Mouse (Mus musculus) splenic B cell, adult 2 months (primary cell): ENCODE results near the gene Hoxb6.

ENCODE experiments used
- DNase-seq: peaks from one replicate; pipeline ENCODE4 v3.0.0-alpha.2; 2011; ENCODE audit warnings: low read depth, low spot score
- H3K27me3 ChIP-seq: 2 replicates; pipeline ENCODE4 v1.6.1; 2012; ENCODE audit warnings: mild to moderate bottlenecking, low read length, moderate library complexity, mixed read lengths; ENCODE audit not compliant: control insufficient read depth, poor library complexity, insufficient read depth, severe bottlenecking
- H3K36me3 ChIP-seq: 2 replicates; pipeline ENCODE4 v1.6.1; 2012; ENCODE audit warnings: mild to moderate bottlenecking, low read length, moderate library complexity, mixed read lengths; ENCODE audit not compliant: control insufficient read depth, poor library complexity, insufficient read depth, severe bottlenecking

The Hoxb6 gene

GRCm38 (mm10) chr11:96310183-96310938, 18.1 kb downstream of the Hoxb6 start:
- DNase-seq = no peak
- Histone ChIP-seq H3K27me3 (0 out of 2 replicates have a peak, but pooled peaks cover 1% of the 10 kb centered on the region), H3K36me3 (no peaks in the 10 kb centered on the region)

- no peak for DNase-seq
Measured at GRCm38 (mm10) chr11:96311097-96311496, 18.8 kb downstream of the Hoxb6 start.

GRCm38 (mm10) chr11:96311520-96312417, 19.5 kb downstream of the Hoxb6 start:
- H3K36me3 ChIP-seq = no peaks in the 10 kb centered on the region
- H3K27me3 ChIP-seq = 0 out of 2 replicates have a peak, but pooled peaks cover 1% of the 10 kb centered on the region
- peak; percentile 73 for DNase-seq

More at GRCm38 (mm10) chr11:96311097-96311496, 18.8 kb downstream of the Hoxb6 start:
- Histone ChIP-seq H3K27me3 (0 out of 2 replicates have a peak, but pooled peaks cover 1% of the 10 kb centered on the region), H3K36me3 (no peaks in the 10 kb centered on the region)

GRCm38 (mm10) chr11:96313134-96313533, 20.9 kb downstream of the Hoxb6 start:
- no peak for DNase-seq
- Histone ChIP-seq H3K36me3 (no peaks in the 10 kb centered on the region), H3K27me3 (0 out of 2 replicates have a peak, but pooled peaks cover 1% of the 10 kb centered on the region)

GRCm38 (mm10) chr11:96313806-96314428, 21.6 kb downstream of the Hoxb6 start:
- Histone ChIP-seq H3K36me3 (no peaks in the 10 kb centered on the region), H3K27me3 (0 out of 2 replicates have a peak, but pooled peaks cover 1% of the 10 kb centered on the region)
- DNase-seq = no peak

GRCm38 (mm10) chr11:96314671-96315343, 22.5 kb downstream of the Hoxb6 start:
- H3K36me3 ChIP-seq = no peaks in the 10 kb centered on the region
- DNase-seq = peak; percentile 27

GRCm38 (mm10) chr11:96315344-96315681, 23.0 kb downstream of the Hoxb6 start:
- no peak for DNase-seq
- Histone ChIP-seq H3K36me3 (no peaks in the 10 kb centered on the region), H3K27me3 (0 out of 2 replicates have a peak, but pooled peaks cover 1% of the 10 kb centered on the region)

More at GRCm38 (mm10) chr11:96314671-96315343, 22.5 kb downstream of the Hoxb6 start:
- H3K27me3 ChIP-seq = 0 out of 2 replicates have a peak, but pooled peaks cover 1% of the 10 kb centered on the region

- no peak for DNase-seq
- Histone ChIP-seq H3K27me3 (0 out of 2 replicates have a peak, but pooled peaks cover 1% of the 10 kb centered on the region), H3K36me3 (no peaks in the 10 kb centered on the region)
Measured at GRCm38 (mm10) chr11:96316696-96317607, 24.7 kb downstream of the Hoxb6 start.

- no peaks in the 10 kb centered on the region for H3K36me3 ChIP-seq
- no peak for DNase-seq
- H3K27me3 ChIP-seq = no peaks in the 10 kb centered on the region; the same call in 1 of the 2 replicates
Measured at GRCm38 (mm10) chr11:96317608-96318367, 25.5 kb downstream of the Hoxb6 start, which contains the start of gene Hoxb4. Gene Hoxb4 (plus strand): TSS chr11:96318267.

GRCm38 (mm10) chr11:96318368-96319070, 26.2 kb downstream of the Hoxb6 start:
- DNase-seq = peak; percentile 71
- Histone ChIP-seq H3K36me3 (no peaks in the 10 kb centered on the region), H3K27me3 (no peaks in the 10 kb centered on the region; the same call in 1 of the 2 replicates)

- H3K27me3 ChIP-seq = no peaks in the 10 kb centered on the region; the same call in 1 of the 2 replicates
- peak; percentile 17 for DNase-seq
Measured at GRCm38 (mm10) chr11:96319071-96319902, 27.0 kb downstream of the Hoxb6 start.

More at GRCm38 (mm10) chr11:96319071-96319902, 27.0 kb downstream of the Hoxb6 start:
- no peaks in the 10 kb centered on the region for H3K36me3 ChIP-seq
